Mouse (Mus musculus) v-Abl transformed pro-B cells (cell line): ENCODE results near the gene Cracr2a.
"Not testable (repeated sequence)": the region's sequence is repeated elsewhere in the genome, so short reads cannot be mapped to it uniquely, and the experiment has no call there.

ENCODE experiments used
- in situ Hi-C, 2 experiments: fragments of 400-800 bp; cut with MboI; formaldehyde crosslinking; loops; one replicate each; pipeline ENCODE4 v1.15.1; 2025; ENCODE audit not compliant: unreplicated experiment in 2 of 2

Gene Cracr2a

GRCm38 (mm10) chr6:127561231-127562020, at the start of gene Cracr2a:
Gene Cracr2a (plus strand): TSS chr6:127561338.
- in situ Hi-C loops = loop anchor here in 1 of 2 experiments (25.0 kb wide), 1 partner anchor 851 kb away; the partner anchor contains the start of gene Itfg2

- in situ Hi-C loops = not testable (repeated sequence)
Measured at GRCm38 (mm10) chr6:127513776-127514175, 47.4 kb upstream of the Cracr2a start.

- in situ Hi-C loops = no loop called here
Measured at GRCm38 (mm10) chr6:127521176-127521575, 40.0 kb upstream of the Cracr2a start.

- in situ Hi-C loops = no loop called here
Measured at GRCm38 (mm10) chr6:127522326-127522725, 38.8 kb upstream of the Cracr2a start.

GRCm38 (mm10) chr6:127524442-127524841, 36.7 kb upstream of the Cracr2a start:
- in situ Hi-C loops = no loop called here

- in situ Hi-C loops = loop anchor here in 1 of 2 experiments (25.0 kb wide), 3 partner anchors 384 to 784 kb away; partner anchors contain the start of gene Tead4
Measured at GRCm38 (mm10) chr6:127528625-127529024, 32.5 kb upstream of the Cracr2a start.

- in situ Hi-C loops = loop anchor here in 1 of 2 experiments (25.0 kb wide), 3 partner anchors 383 to 783 kb away; partner anchors contain the start of gene Tead4
Measured at GRCm38 (mm10) chr6:127529451-127529850, 31.7 kb upstream of the Cracr2a start.

- in situ Hi-C loops = loop anchor here in 1 of 2 experiments (25.0 kb wide), 3 partner anchors 382 to 782 kb away; partner anchors contain the start of gene Tead4
Measured at GRCm38 (mm10) chr6:127530206-127530605, 30.9 kb upstream of the Cracr2a start.

- in situ Hi-C loops = loop anchor here in 1 of 2 experiments (25.0 kb wide), 3 partner anchors 381 to 781 kb away; partner anchors contain the start of gene Tead4
Measured at GRCm38 (mm10) chr6:127531412-127532205, 29.5 kb upstream of the Cracr2a start.

- in situ Hi-C loops = loop anchor here in 1 of 2 experiments (25.0 kb wide), 3 partner anchors 380 to 780 kb away; partner anchors contain the start of gene Tead4
Measured at GRCm38 (mm10) chr6:127532304-127532703, 28.8 kb upstream of the Cracr2a start.

GRCm38 (mm10) chr6:127533766-127534165, 27.4 kb upstream of the Cracr2a start:
- in situ Hi-C loops = loop anchor here in 1 of 2 experiments (25.0 kb wide), 3 partner anchors 379 to 779 kb away; partner anchors contain the start of gene Tead4

- in situ Hi-C loops = loop anchor here in 1 of 2 experiments (25.0 kb wide), 3 partner anchors 375 to 775 kb away; partner anchors contain the start of gene Tead4
Measured at GRCm38 (mm10) chr6:127537035-127537434, 24.1 kb upstream of the Cracr2a start.

- in situ Hi-C loops = loop anchor here in 1 of 2 experiments (25.0 kb wide), 3 partner anchors 374 to 774 kb away; partner anchors contain the start of gene Tead4
Measured at GRCm38 (mm10) chr6:127538118-127538517, 23.0 kb upstream of the Cracr2a start.

- in situ Hi-C loops = loop anchor here in 1 of 2 experiments (25.0 kb wide), 3 partner anchors 373 to 773 kb away; partner anchors contain the start of gene Tead4
Measured at GRCm38 (mm10) chr6:127539226-127539625, 21.9 kb upstream of the Cracr2a start.

GRCm38 (mm10) chr6:127539659-127540058, 21.5 kb upstream of the Cracr2a start:
- in situ Hi-C loops = loop anchor here in 1 of 2 experiments (5.0 to 25.0 kb wide), 4 partner anchors 83 to 773 kb away; partner anchors contain the start of gene Tead4

- in situ Hi-C loops = loop anchor here in 1 of 2 experiments (5.0 to 25.0 kb wide), 4 partner anchors 82 to 772 kb away; partner anchors contain the start of gene Tead4
Measured at GRCm38 (mm10) chr6:127540517-127540916, 20.6 kb upstream of the Cracr2a start.

GRCm38 (mm10) chr6:127541617-127542374, 19.3 kb upstream of the Cracr2a start:
- in situ Hi-C loops = loop anchor here in 1 of 2 experiments (5.0 to 25.0 kb wide), 4 partner anchors 81 to 771 kb away; partner anchors contain the start of gene Tead4

- in situ Hi-C loops = loop anchor here in 1 of 2 experiments (25.0 kb wide), 3 partner anchors 366 to 766 kb away; partner anchors contain the start of gene Tead4
Measured at GRCm38 (mm10) chr6:127546676-127547075, 14.5 kb upstream of the Cracr2a start.

- in situ Hi-C loops = loop anchor here (10.0 to 25.0 kb wide), 2 partner anchors 392 to 859 kb away; partner anchors contain the start of gene Itfg2 (in 1 of the 2)
Measured at GRCm38 (mm10) chr6:127552940-127553339, 8.2 kb upstream of the Cracr2a start.
